Mouse (Mus musculus) midbrain, postnatal 0 days (tissue): Measurements from ENCODE around the gene Rps5. TPM values are rescaled to one million over a fixed set of nuclear protein-coding genes. Genes with fewer than 3 reads are reported as not detected.
A peak's percentile ranks its signal among the peaks of the same experiment; 100 is the strongest.
"Not testable (repeated sequence)": the region's sequence is repeated elsewhere in the genome, so short reads cannot be mapped to it uniquely, and the experiment has no call there.

Experiments
- ATAC-seq: fragments of 200-750 bp; cut with Nextera tagmentation; 2 replicates; pipeline ENCODE4 v1.8.0; 2017; ENCODE audit warnings: moderate number of reproducible peaks, mild to moderate bottlenecking, moderate TSS enrichment, moderate library complexity; ENCODE audit not compliant: low FRiP score
- DNase-seq: peaks from one replicate; pipeline ENCODE4 v3.0.0-alpha.2; 2015; ENCODE audit warnings: low spot score
- H3K27ac ChIP-seq: fragments of 300-500 bp; sonication (generic); 2 replicates; pipeline ENCODE4 v1.5.1; 2014; ENCODE audit warnings: low read depth, mild to moderate bottlenecking, low read length, mixed read lengths
- H3K27me3 ChIP-seq: fragments of 300-500 bp; sonication (generic); 2 replicates; pipeline ENCODE4 v1.6.1; 2014; ENCODE audit warnings: low read length, control low read depth, mixed read lengths; ENCODE audit not compliant: insufficient read depth
- H3K36me3 ChIP-seq: fragments of 300-500 bp; sonication (generic); 2 replicates; pipeline ENCODE4 v1.6.1; 2014; ENCODE audit warnings: low read length, control low read depth, mixed read lengths; ENCODE audit not compliant: insufficient read depth
- H3K4me1 ChIP-seq: fragments of 300-500 bp; sonication (generic); 2 replicates; pipeline ENCODE4 v1.6.1; 2014; ENCODE audit warnings: mild to moderate bottlenecking, control low read depth, antibody characterized with exemption, low read length, mixed read lengths; ENCODE audit not compliant: insufficient read depth
- H3K4me2 ChIP-seq: fragments of 300-500 bp; sonication (generic); 2 replicates; pipeline ENCODE4 v1.6.1; 2014; ENCODE audit warnings: low read depth, mild to moderate bottlenecking, low read length, mixed read lengths; ENCODE audit not compliant: poor library complexity, severe bottlenecking
- H3K4me3 ChIP-seq: fragments of 300-500 bp; sonication (generic); 2 replicates; pipeline ENCODE4 v1.5.1; 2014; ENCODE audit warnings: low read depth, mild to moderate bottlenecking, low read length, moderate library complexity
- H3K9ac ChIP-seq: fragments of 300-500 bp; sonication (generic); replicated peaks from 2 replicates; pipeline ENCODE4 v1.6.1; 2014; ENCODE audit warnings: mild to moderate bottlenecking, low read length, moderate library complexity, mixed read lengths; ENCODE audit not compliant: poor library complexity, severe bottlenecking
- H3K9me3 ChIP-seq: fragments of 300-500 bp; sonication (generic); 2 replicates; pipeline ENCODE4 v1.6.1; 2016; ENCODE audit warnings: low read length, control low read depth
- CTCF ChIP-seq: IDR thresholded peaks from 2 replicates; pipeline ENCODE4 v1.5.1; 2016; ENCODE audit warnings: antibody characterized with exemption, mild to moderate bottlenecking
- WGBS: fragments of 180-500 bp; shearing (Covaris S2); extraction: QIAGEN DNeasy Blood & Tissue Kit; methylation state at CpG from one replicate; pipeline ENCODE4 v1.1.7; 2014; 5-methylcytosine and 5-hydroxymethylcytosine counted together
- polyA plus RNA-seq: library from polyadenylated mRNA; unstranded; fragments of >200 nt; fragmentation: Nextera tagmentation; extraction: Ambion mirVana; gene quantifications from 2 replicates; pipeline ENCODE4 v1.2.1, GENCODE M21; 2015
- total RNA-seq: library from RNA; depleted of rRNA; stranded (reverse); fragments of >200 nt; gene quantifications from 2 replicates; pipeline ENCODE4 v1.2.3, GENCODE M21; 2014; rRNA removed

The Rps5 gene
- total RNA-seq (1,185 and 1,542 TPM in 2 replicates), polyA plus RNA-seq (583 and 614 TPM in 2 replicates)

DNA sequence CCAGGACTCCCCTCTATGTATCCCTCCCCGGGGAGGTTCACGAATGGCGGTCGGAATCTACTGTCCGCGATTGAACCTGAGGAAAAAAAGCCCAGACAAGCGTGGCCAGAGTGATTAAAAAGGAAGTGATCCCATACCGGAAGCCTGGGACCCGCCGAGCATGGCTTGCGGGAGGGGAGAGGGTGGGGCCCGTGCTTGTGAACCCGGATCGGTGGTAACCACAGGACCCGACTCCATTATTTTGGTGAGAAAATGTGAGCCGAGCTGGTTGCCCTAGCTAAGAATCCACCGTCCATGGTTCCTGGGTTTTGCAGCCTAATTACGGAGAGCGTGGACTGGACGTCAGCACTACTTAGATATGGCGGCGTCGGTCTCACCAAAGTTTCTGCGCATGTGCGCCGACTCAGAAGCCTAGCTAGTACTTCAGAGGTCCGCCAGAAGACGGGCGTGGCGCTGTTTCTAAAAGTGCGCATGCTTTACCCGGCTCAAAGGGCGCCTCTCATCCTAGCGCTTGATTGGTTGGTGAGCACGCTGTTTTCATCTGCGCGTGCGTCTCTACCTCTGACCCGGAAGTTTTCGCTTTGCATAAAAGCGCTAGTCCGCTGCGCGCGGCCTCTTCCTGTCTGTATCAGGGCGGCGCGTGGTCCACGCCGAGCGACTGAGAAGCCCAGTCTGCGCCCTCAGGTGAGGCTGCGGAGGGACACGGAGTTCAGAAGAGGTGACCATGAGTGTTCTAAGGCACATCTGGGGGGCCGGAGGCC, at the start of gene Rps5:
Gene Rps5 (plus strand): TSS at position 586 of the 761 bp plus-strand sequence.
- peak within 1 kb of the TSS; percentile 97 for H3K27ac ChIP-seq
- TF ChIP-seq CTCF, result peak; percentile 88

GRCm38 (mm10) chr7:12874301-12874700, 47.8 kb upstream of the Rps5 start:
- WGBS, result 24% methylated on average over 3 of the region's 3 CpGs
- no peak for DNase-seq
- peaks cover 4% of the 10 kb centered on the region; the same call in 1 of the 2 replicates for H3K27me3 ChIP-seq

More for the DNA sequence above, at the start of gene Rps5:
- ATAC-seq (peak; percentile 97), DNase-seq (peak; percentile 100)
- WGBS, result under 1% methylated on average over 55 of the region's 55 CpGs
- H3K9ac ChIP-seq, result peak within 1 kb of the TSS; percentile 82
- peaks cover 8% of the 10 kb centered on the region; the same call in 1 of the 2 replicates for H3K4me1 ChIP-seq
- H3K4me2 ChIP-seq, result peak within 1 kb of the TSS; percentile 84
- H3K36me3 ChIP-seq, result peaks cover 31% of the 10 kb centered on the region
- H3K9me3 ChIP-seq, result no peaks in the 10 kb centered on the region
- peak within 1 kb of the TSS; percentile 83 for H3K4me3 ChIP-seq
- 0 out of 2 replicates have a peak, but pooled peaks cover 6% of the 10 kb centered on the region for H3K27me3 ChIP-seq

DNA sequence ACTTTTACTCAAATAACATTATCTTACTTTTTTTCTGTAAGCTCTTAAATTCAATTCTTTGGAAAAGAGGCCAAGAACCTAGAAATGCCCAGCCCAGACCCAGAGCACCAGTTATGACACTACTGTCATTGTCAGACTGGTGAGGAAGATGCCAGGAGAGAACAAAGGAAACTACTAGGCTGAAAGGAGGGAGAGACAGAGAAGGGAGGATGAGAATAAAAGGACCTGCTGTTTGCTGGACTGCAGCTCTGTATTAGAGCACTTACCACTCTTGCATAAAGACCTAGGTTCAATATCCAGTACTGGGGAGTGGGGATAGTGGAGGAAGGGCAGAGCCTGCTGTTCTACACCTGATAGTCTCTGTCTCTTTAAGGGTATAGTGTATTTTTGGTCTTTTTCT, 42.1 kb upstream of the Rps5 start:
- DNase-seq, result no peak
- no peak for ATAC-seq
- Histone ChIP-seq H3K27ac (no peak overlapping the region), H3K4me2 (peak overlapping the region; percentile 72), H3K4me1 (no peaks in the 10 kb centered on the region), H3K36me3 (0 out of 2 replicates have a peak, but pooled peaks cover 9% of the 10 kb centered on the region), H3K9me3 (no peaks in the 10 kb centered on the region), H3K4me3 (peak overlapping the region; percentile 60), H3K27me3 (no peaks in the 10 kb centered on the region), H3K9ac (no peak overlapping the region)
- TF ChIP-seq CTCF, result no peak

More at GRCm38 (mm10) chr7:12874301-12874700, 47.8 kb upstream of the Rps5 start:
- no peak overlapping the region for H3K27ac ChIP-seq
- 0 out of 2 replicates have a peak, but pooled peaks cover 2% of the 10 kb centered on the region for H3K36me3 ChIP-seq
- ATAC-seq, result no peak
- no peak overlapping the region for H3K9ac ChIP-seq
- H3K4me1 ChIP-seq, result no peaks in the 10 kb centered on the region
- H3K9me3 ChIP-seq, result peaks cover 5% of the 10 kb centered on the region; the same call in 1 of the 2 replicates
- H3K4me2 ChIP-seq, result no peak overlapping the region
- peak; percentile 50 for TF ChIP-seq CTCF
- no peak overlapping the region for H3K4me3 ChIP-seq

- 0 out of 2 replicates have a peak overlapping the region, but pooled peaks have one; percentile 6 for H3K27ac ChIP-seq
- H3K36me3 ChIP-seq, result peaks cover 10% of the 10 kb centered on the region
- H3K27me3 ChIP-seq, H3K4me1 ChIP-seq, H3K9me3 ChIP-seq, DNase-seq: not testable (repeated sequence)
- 43% methylated on average over 8 of the region's 8 CpGs for WGBS
- H3K4me3 ChIP-seq, result peak overlapping the region; percentile 60
- peak overlapping the region; percentile 72 for H3K4me2 ChIP-seq
- H3K9ac ChIP-seq, result peak overlapping the region; percentile 59; the same call in 1 of the 2 replicates
- peak; percentile 26 for ATAC-seq
These were observed 41.6 kb upstream of the Rps5 start for GRCm38 (mm10) chr7:12880497-12880896.

- Histone ChIP-seq H3K4me2 (peak within 1 kb of the TSS; percentile 72), H3K9ac (peak within 1 kb of the TSS; percentile 76), H3K27ac (peak within 1 kb of the TSS; percentile 6), H3K27me3 (no peaks in the 10 kb centered on the region), H3K9me3 (no peaks in the 10 kb centered on the region), H3K4me1 (no peaks in the 10 kb centered on the region), H3K36me3 (peaks cover 16% of the 10 kb centered on the region), H3K4me3 (peak within 1 kb of the TSS; percentile 60)
- ATAC-seq, result peak; percentile 99
- WGBS, result under 1% methylated on average over 35 of the region's 35 CpGs
- peak; percentile 43; the same call in 1 of the 2 replicates for TF ChIP-seq CTCF
- peak; percentile 98 for DNase-seq
These were observed 41.0 kb upstream of the Rps5 start, which contains the start of gene Zfp128 for GRCm38 (mm10) chr7:12880911-12881660. Gene Zfp128, plus strand, starts transcription at chr7:12881177.
